Mouse (Mus musculus) lung, adult 2 months (tissue): Measurements from ENCODE around the gene Spink2. TPM values are rescaled to one million over a fixed set of nuclear protein-coding genes. Genes with fewer than 3 reads are reported as not detected.
"Not testable (repeated sequence)": the region's sequence is repeated elsewhere in the genome, so short reads cannot be mapped to it uniquely, and the experiment has no call there.

Source experiments
- DNase-seq: peaks from one replicate; pipeline ENCODE4 v3.0.0; 2022
- H3K4me1 ChIP-seq: fragments of 200-500 bp; 2 replicates; pipeline ENCODE4 v1.6.1; 2011; ENCODE audit warnings: low read length; ENCODE audit not compliant: control insufficient read depth, insufficient read depth
- H3K4me3 ChIP-seq: fragments of 200-500 bp; replicated peaks from 2 replicates; pipeline ENCODE3; 2011; ENCODE audit warnings: low read depth, mild to moderate bottlenecking, control low read depth, low read length; ENCODE audit errors: extremely low read depth
- CTCF ChIP-seq: fragments of 200-500 bp; IDR thresholded peaks from 2 replicates; pipeline ENCODE4 v1.5.1; 2011; ENCODE audit warnings: mild to moderate bottlenecking, low read length, control low read depth; ENCODE audit not compliant: insufficient read depth
- POLR2A ChIP-seq: fragments of 200-500 bp; IDR thresholded peaks from 2 replicates; pipeline ENCODE4 v1.6.1; 2011; ENCODE audit warnings: low read depth, mild to moderate bottlenecking, control low read depth, low read length, borderline replicate concordance; ENCODE audit errors: extremely low read depth
- WGBS: fragments of 180-500 bp; shearing (Covaris S2); methylation state at CpG from one replicate; pipeline ENCODE4 v1.1.7; 2018; 5-methylcytosine and 5-hydroxymethylcytosine counted together
- polyA plus RNA-seq: library from polyadenylated mRNA; depleted of rRNA; stranded (reverse); fragments of >200 nt; gene quantifications from 2 replicates; pipeline ENCODE4 v1.2.3, GENCODE M21; 2012

The Spink2 gene
- polyA plus RNA-seq, 1 experiment = 2.4 TPM

- TF ChIP-seq CTCF = no peak
- no peak; the same call in 1 of the 2 replicates for TF ChIP-seq POLR2A
- H3K4me3 ChIP-seq = peak overlapping the region; percentile 73
- DNase-seq = peak; percentile 14
- no peaks in the 10 kb centered on the region for H3K4me1 ChIP-seq
- WGBS = 24% methylated on average over 26 of the region's 26 CpGs
These were observed 34.8 kb upstream of the Spink2 start for GRCm38 (mm10) chr5:77245787-77246671.

- TF ChIP-seq CTCF = no peak
- no peak for TF ChIP-seq POLR2A
- peak overlapping the region; percentile 73 for H3K4me3 ChIP-seq
- WGBS = 23% methylated on average over 7 of the region's 7 CpGs
- no peak for DNase-seq
- H3K4me1 ChIP-seq = no peaks in the 10 kb centered on the region
These were observed 34.2 kb upstream of the Spink2 start for GRCm38 (mm10) chr5:77245463-77245786.

- no peak for DNase-seq
- H3K4me3 ChIP-seq = no peak overlapping the region
- WGBS = 67% methylated on average over 8 of the region's 8 CpGs
- no peaks in the 10 kb centered on the region for H3K4me1 ChIP-seq
- no peak for TF ChIP-seq CTCF
- TF ChIP-seq POLR2A = no peak
These were observed 33.2 kb upstream of the Spink2 start for GRCm38 (mm10) chr5:77244331-77244987.

- 46% methylated on average over 2 of the region's 2 CpGs for WGBS
These were observed 25.8 kb upstream of the Spink2 start for GRCm38 (mm10) chr5:77237104-77237503.

GRCm38 (mm10) chr5:77234921-77235320 lies 23.6 kb upstream of the Spink2 start:
- TF ChIP-seq CTCF = no peak
- no peak for TF ChIP-seq POLR2A
- WGBS = 36% methylated on average over 3 of the region's 3 CpGs

More at GRCm38 (mm10) chr5:77237104-77237503, 25.8 kb upstream of the Spink2 start:
- DNase-seq = no peak
- TF ChIP-seq POLR2A (no peak), CTCF (no peak)
- Histone ChIP-seq H3K4me1 (no peaks in the 10 kb centered on the region), H3K4me3 (no peak overlapping the region)

GRCm38 (mm10) chr5:77231863-77232262 lies 20.6 kb upstream of the Spink2 start:
- not testable (repeated sequence) for H3K4me1 ChIP-seq, H3K4me3 ChIP-seq, DNase-seq
- WGBS = 94% methylated on average over 4 of the region's 4 CpGs

More at GRCm38 (mm10) chr5:77234921-77235320, 23.6 kb upstream of the Spink2 start:
- DNase-seq = no peak
- no peaks in the 10 kb centered on the region for H3K4me1 ChIP-seq
- no peak overlapping the region for H3K4me3 ChIP-seq

- WGBS = 2% methylated on average over 1 of the region's 1 CpGs
- TF ChIP-seq POLR2A (no peak), CTCF (peak; percentile 28; the same call in 1 of the 2 replicates)
- no peak overlapping the region for H3K4me3 ChIP-seq
- no peaks in the 10 kb centered on the region for H3K4me1 ChIP-seq
- no peak for DNase-seq
These were observed 17.7 kb upstream of the Spink2 start for GRCm38 (mm10) chr5:77228986-77229385.

- TF ChIP-seq POLR2A = no peak
- peak; percentile 59 for TF ChIP-seq CTCF
- Histone ChIP-seq H3K4me3 (no peak overlapping the region), H3K4me1 (no peaks in the 10 kb centered on the region)
- no peak for DNase-seq
- 63% methylated on average over 11 of the region's 11 CpGs for WGBS
These were observed 12.0 kb upstream of the Spink2 start for GRCm38 (mm10) chr5:77223043-77223975.

- WGBS = 2% methylated on average over 2 of the region's 2 CpGs
- Histone ChIP-seq H3K4me3 (no peak overlapping the region), H3K4me1 (no peaks in the 10 kb centered on the region)
These were observed 6.5 kb upstream of the Spink2 start for GRCm38 (mm10) chr5:77217724-77218123.

More at GRCm38 (mm10) chr5:77217724-77218123, 6.5 kb upstream of the Spink2 start:
- TF ChIP-seq CTCF = no peak
- TF ChIP-seq POLR2A = no peak
- DNase-seq = no peak
